Mouse (Mus musculus) lung, postnatal 0 days (tissue): ENCODE results near the gene Thap8. TPM values are rescaled to one million over a fixed set of nuclear protein-coding genes. Genes with fewer than 3 reads are reported as not detected.

Experiments used
- ATAC-seq: fragments of 200-750 bp; cut with Nextera tagmentation; 2 replicates; pipeline ENCODE4 v1.8.0; 2017; ENCODE audit warnings: moderate library complexity
- DNase-seq: peaks from one replicate; pipeline ENCODE4 v3.0.0-alpha.2; 2016; ENCODE audit warnings: low spot score
- H3K27ac ChIP-seq: fragments of 300-500 bp; sonication (generic); 2 replicates; pipeline ENCODE4 v1.5.1; 2014; ENCODE audit warnings: antibody characterized with exemption, mild to moderate bottlenecking, low read length, mixed read lengths
- H3K27me3 ChIP-seq: fragments of 300-500 bp; sonication (generic); replicated peaks from 2 replicates; pipeline ENCODE4 v1.6.1; 2014; ENCODE audit warnings: low read length, mixed read lengths; ENCODE audit not compliant: insufficient read depth
- H3K36me3 ChIP-seq: fragments of 300-500 bp; sonication (generic); 2 replicates; pipeline ENCODE4 v1.6.1; 2014; ENCODE audit warnings: low read length, mixed read lengths; ENCODE audit not compliant: insufficient read depth
- H3K4me1 ChIP-seq: fragments of 300-500 bp; sonication (generic); 2 replicates; pipeline ENCODE4 v1.6.1; 2014; ENCODE audit warnings: antibody characterized with exemption, low read depth, low read length, mixed read lengths; ENCODE audit not compliant: insufficient read depth
- H3K4me2 ChIP-seq: fragments of 300-500 bp; sonication (generic); replicated peaks from 2 replicates; pipeline ENCODE4 v1.6.1; 2014; ENCODE audit warnings: low read depth, mild to moderate bottlenecking, low read length, moderate library complexity, mixed read lengths
- H3K4me3 ChIP-seq: fragments of 300-500 bp; sonication (generic); 2 replicates; pipeline ENCODE4 v1.5.1; 2014; ENCODE audit warnings: low read depth, low read length
- H3K9ac ChIP-seq: fragments of 300-500 bp; sonication (generic); replicated peaks from 2 replicates; pipeline ENCODE4 v1.6.1; 2014; ENCODE audit warnings: low read depth, mild to moderate bottlenecking
- H3K9me3 ChIP-seq: fragments of 300-500 bp; sonication (generic); 2 replicates; pipeline ENCODE4 v1.6.1; 2016; ENCODE audit warnings: low read length, mixed read lengths
- CTCF ChIP-seq: IDR thresholded peaks from 2 replicates; pipeline ENCODE4 v1.5.1; 2016; ENCODE audit warnings: antibody characterized with exemption, mild to moderate bottlenecking
- EP300 ChIP-seq: IDR thresholded peaks from 2 replicates; pipeline ENCODE4 v1.6.1; 2016; ENCODE audit warnings: antibody characterized with exemption, mild to moderate bottlenecking, control low read depth
- WGBS: fragments of 180-500 bp; shearing (Covaris S2); extraction: QIAGEN DNeasy Blood & Tissue Kit; methylation state at CpG from one replicate; pipeline ENCODE4 v1.1.7; 2014; 5-methylcytosine and 5-hydroxymethylcytosine counted together
- polyA plus RNA-seq: library from polyadenylated mRNA; unstranded; fragments of >200 nt; fragmentation: Nextera tagmentation; extraction: Ambion mirVana; gene quantifications from 2 replicates; pipeline ENCODE4 v1.2.1, GENCODE M21; 2015

Gene Thap8
- polyA plus RNA-seq, 1 experiment from 2014 or later: 0.81 TPM

- Histone ChIP-seq H3K4me1 (no peaks in the 10 kb centered on the region), H3K4me3 (no peak overlapping the region), H3K27me3 (no peaks in the 10 kb centered on the region), H3K27ac (no peak overlapping the region), H3K4me2 (no peak overlapping the region), H3K9me3 (no peaks in the 10 kb centered on the region), H3K9ac (no peak overlapping the region), H3K36me3 (no peaks in the 10 kb centered on the region)
- TF ChIP-seq CTCF: no peak
- no peak for TF ChIP-seq EP300
- WGBS: 90% methylated on average over 5 of the region's 5 CpGs
- no peak for DNase-seq
- no peak for ATAC-seq
Observed at GRCm38 (mm10) chr7:30265531-30265930, 14.4 kb upstream of the Thap8 start.

GRCm38 (mm10) chr7:30265935-30266334 is 14.0 kb upstream of the Thap8 start:
- no peaks in the 10 kb centered on the region for H3K9me3 ChIP-seq
- 85% methylated on average over 7 of the region's 7 CpGs for WGBS

GRCm38 (mm10) chr7:30266780-30267179 is 13.1 kb upstream of the Thap8 start:
- no peaks in the 10 kb centered on the region for H3K27me3 ChIP-seq
- H3K4me3 ChIP-seq: no peak overlapping the region
- H3K27ac ChIP-seq: no peak overlapping the region
- H3K9ac ChIP-seq: no peak overlapping the region
- no peak for TF ChIP-seq CTCF
- no peak for TF ChIP-seq EP300
- no peak for DNase-seq
- H3K9me3 ChIP-seq: no peaks in the 10 kb centered on the region
- H3K4me2 ChIP-seq: no peak overlapping the region
- H3K36me3 ChIP-seq: no peaks in the 10 kb centered on the region
- no peak for ATAC-seq
- WGBS: 83% methylated on average over 3 of the region's 3 CpGs
- H3K4me1 ChIP-seq: no peaks in the 10 kb centered on the region

More at GRCm38 (mm10) chr7:30265935-30266334, 14.0 kb upstream of the Thap8 start:
- Histone ChIP-seq H3K9ac (no peak overlapping the region), H3K4me2 (no peak overlapping the region), H3K4me1 (no peaks in the 10 kb centered on the region), H3K27ac (no peak overlapping the region), H3K4me3 (no peak overlapping the region), H3K27me3 (no peaks in the 10 kb centered on the region), H3K36me3 (no peaks in the 10 kb centered on the region)
- DNase-seq (no peak), ATAC-seq (no peak)
- no peak for TF ChIP-seq CTCF
- TF ChIP-seq EP300: no peak

- H3K27me3 ChIP-seq: no peaks in the 10 kb centered on the region
- H3K36me3 ChIP-seq: no peaks in the 10 kb centered on the region
- no peaks in the 10 kb centered on the region for H3K9me3 ChIP-seq
- H3K9ac ChIP-seq: no peak overlapping the region
- H3K4me2 ChIP-seq: no peak overlapping the region
- H3K4me1 ChIP-seq: no peaks in the 10 kb centered on the region
- H3K27ac ChIP-seq: no peak overlapping the region
- TF ChIP-seq EP300 (no peak), CTCF (no peak)
- no peak for DNase-seq
- WGBS: 76% methylated on average over 4 of the region's 4 CpGs
- no peak overlapping the region for H3K4me3 ChIP-seq
- no peak for ATAC-seq
Observed at GRCm38 (mm10) chr7:30269641-30270040, 10.3 kb upstream of the Thap8 start.

DNA sequence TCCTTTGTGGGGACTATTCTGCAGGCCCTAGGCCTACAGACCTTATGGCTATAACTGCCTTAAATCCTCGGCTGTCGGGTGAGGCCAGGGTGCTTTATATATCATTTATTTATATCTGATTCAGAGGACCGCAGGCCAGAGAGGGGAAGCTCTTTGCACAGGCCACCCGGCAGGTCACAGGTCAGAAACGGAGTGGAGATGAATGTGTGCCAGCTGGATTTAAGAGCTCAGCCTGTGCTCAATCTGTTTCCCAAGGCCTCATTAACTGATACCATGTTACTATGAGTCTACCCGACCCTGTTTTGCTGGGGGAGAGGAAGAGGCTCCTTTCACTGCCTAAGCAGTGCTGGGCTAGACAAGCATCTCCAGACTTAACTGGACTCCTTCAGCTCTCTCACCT is 5.5 kb upstream of the Thap8 start:
- H3K27me3 ChIP-seq: no peaks in the 10 kb centered on the region
- no peak overlapping the region for H3K27ac ChIP-seq
- no peaks in the 10 kb centered on the region for H3K9me3 ChIP-seq
- H3K9ac ChIP-seq: no peak overlapping the region
- ATAC-seq (peak; percentile 57), DNase-seq (peak; percentile 52)
- H3K4me3 ChIP-seq: no peak overlapping the region
- no peak for TF ChIP-seq EP300
- TF ChIP-seq CTCF: no peak
- H3K4me1 ChIP-seq: no peaks in the 10 kb centered on the region
- WGBS: 49% methylated on average over 6 of the region's 6 CpGs
- no peaks in the 10 kb centered on the region for H3K36me3 ChIP-seq
- H3K4me2 ChIP-seq: no peak overlapping the region

DNA sequence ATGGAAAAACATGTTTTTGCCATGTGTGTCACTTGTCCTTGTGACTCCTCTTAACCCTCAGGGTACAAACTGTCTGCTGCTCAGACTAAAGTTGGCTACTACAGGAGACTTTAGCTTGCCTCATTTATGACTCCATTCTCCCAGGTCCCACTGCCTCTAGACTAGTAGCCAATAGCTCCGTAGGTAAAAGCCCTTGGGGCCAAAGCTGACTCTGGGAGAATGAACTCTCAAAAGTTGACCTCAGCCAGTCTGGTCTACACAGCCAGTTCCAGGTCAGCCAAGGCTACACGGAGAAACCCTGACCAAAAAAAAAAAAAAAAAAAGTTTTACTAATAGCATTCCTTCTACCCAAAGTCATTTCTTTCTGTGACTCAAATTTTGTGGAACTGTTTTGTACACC is 983 bp upstream of the Thap8 start:
- no peak for TF ChIP-seq EP300
- TF ChIP-seq CTCF: no peak
- H3K9me3 ChIP-seq: no peaks in the 10 kb centered on the region
- H3K9ac ChIP-seq: no peak overlapping the region
- no peaks in the 10 kb centered on the region for H3K36me3 ChIP-seq
- no peak for ATAC-seq
- 37% methylated on average over 2 of the region's 2 CpGs for WGBS
- H3K4me2 ChIP-seq: no peak overlapping the region
- DNase-seq: no peak
- no peaks in the 10 kb centered on the region for H3K27me3 ChIP-seq
- H3K4me1 ChIP-seq: 0 out of 2 replicates have a peak, but pooled peaks cover 2% of the 10 kb centered on the region
- H3K4me3 ChIP-seq: no peak overlapping the region
- H3K27ac ChIP-seq: no peak overlapping the region

- no peaks in the 10 kb centered on the region for H3K9me3 ChIP-seq
- no peak overlapping the region for H3K9ac ChIP-seq
- 0% methylated on average over 6 of the region's 6 CpGs for WGBS
- peak; percentile 18 for DNase-seq
- peak overlapping the region; percentile 67 for H3K4me3 ChIP-seq
- H3K4me2 ChIP-seq: peak overlapping the region; percentile 80
- no peak overlapping the region for H3K27ac ChIP-seq
- H3K4me1 ChIP-seq: 0 out of 2 replicates have a peak, but pooled peaks cover 2% of the 10 kb centered on the region
- no peaks in the 10 kb centered on the region for H3K27me3 ChIP-seq
- no peak for ATAC-seq
- TF ChIP-seq CTCF (no peak), EP300 (no peak)
- no peaks in the 10 kb centered on the region for H3K36me3 ChIP-seq
Observed at GRCm38 (mm10) chr7:30279536-30279935, 358 bp upstream of the Thap8 start.
